Mouse (Mus musculus): ENCODE measurements around the gene Gpx4.

- no peak for TF ChIP-seq POLR2A (IDR thresholded peaks at IDR 0.05; ENCODE audit: control insufficient read depth, extremely low read depth, insufficient read depth, low read length, poor library complexity)
- no peak for TF ChIP-seq CTCF (IDR thresholded peaks at IDR 0.05; ENCODE audit: borderline replicate concordance, control insufficient read depth, extremely low read depth, insufficient read depth, low read length, poor library complexity)
Measured at GRCm38 (mm10) chr10:80069948-80070450, 23.0 kb downstream of the Gpx4 start.
